Mouse (Mus musculus): ENCODE data around the gene Akap4. TPM values are rescaled to one million over a fixed set of nuclear protein-coding genes. Genes with fewer than 3 reads are reported as not detected.
A peak's percentile ranks its signal among the peaks of the same experiment; 100 is the strongest.

Gene Akap4
- not detected for total RNA-seq (2021)
- long read RNA-seq, experiment 1: 0 reads
- long read RNA-seq, experiment 2: 0 reads

DNA sequence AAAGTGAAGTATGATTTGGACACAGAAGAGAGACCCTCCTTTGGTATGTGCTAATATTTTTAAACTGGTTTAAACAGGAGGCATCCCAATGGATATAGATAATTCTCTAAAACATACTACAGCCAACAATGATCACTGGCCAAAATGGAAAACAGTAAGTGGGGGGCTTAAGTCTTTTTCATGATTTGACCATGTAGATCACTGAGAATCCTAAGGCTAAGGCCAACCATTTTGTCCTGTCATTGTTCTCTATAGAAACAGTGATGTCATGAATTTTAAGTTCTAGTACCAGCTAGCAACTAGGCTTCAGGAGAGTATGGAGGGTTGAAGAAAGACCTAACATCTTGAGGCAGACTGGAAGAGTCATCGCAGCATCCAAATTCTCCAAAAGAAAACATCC lies at the start of gene Akap4:
Gene Akap4 (plus strand): TSS at position 301 of the 400 bp plus-strand sequence.
- DNase-seq: no peak

DNA sequence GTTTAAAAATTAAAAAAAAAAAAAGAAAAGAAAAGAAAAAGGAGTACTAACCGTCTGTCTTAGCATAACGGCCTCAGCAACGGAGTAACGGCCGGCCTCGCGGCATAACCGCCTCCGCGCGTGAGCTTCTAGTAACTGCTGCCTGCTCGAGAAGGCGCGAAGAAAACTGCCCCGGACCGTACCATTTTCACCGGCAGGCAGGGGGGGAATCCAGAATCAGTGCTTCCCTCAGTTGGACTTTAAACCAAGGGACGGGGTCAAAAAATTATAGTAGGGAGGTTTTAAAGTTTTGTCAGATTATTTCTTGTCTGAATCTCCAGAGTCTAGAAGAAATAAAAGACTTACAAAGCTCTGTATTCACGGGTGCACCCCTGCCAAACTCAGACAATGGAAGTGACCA lies 25.8 kb upstream of the Akap4 start, which contains the start of gene Ccnb3:
Gene Ccnb3 (minus strand): TSS at position 101 of the 400 bp plus-strand sequence.
- DNase-seq: no peak

DNA sequence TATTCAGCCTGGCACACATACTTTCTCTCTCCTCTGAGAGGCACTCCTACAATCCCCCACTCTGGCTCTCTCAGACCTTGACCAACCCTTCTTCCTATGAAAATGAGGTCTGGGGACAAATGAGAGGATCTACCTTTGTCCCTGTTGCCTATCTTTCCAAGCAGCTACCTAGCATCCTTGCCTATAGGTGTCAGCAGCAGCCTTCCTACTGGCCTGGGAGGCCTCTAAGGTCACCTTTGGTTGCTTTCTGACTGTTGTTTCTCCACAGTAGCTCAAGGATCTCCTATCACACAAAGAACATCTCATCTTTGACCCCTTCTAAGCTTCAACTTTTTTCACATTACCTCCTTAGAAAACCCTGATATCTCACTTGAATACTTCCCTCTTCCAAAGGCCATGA lies 10.3 kb upstream of the Akap4 start:
- no peak for DNase-seq

DNA sequence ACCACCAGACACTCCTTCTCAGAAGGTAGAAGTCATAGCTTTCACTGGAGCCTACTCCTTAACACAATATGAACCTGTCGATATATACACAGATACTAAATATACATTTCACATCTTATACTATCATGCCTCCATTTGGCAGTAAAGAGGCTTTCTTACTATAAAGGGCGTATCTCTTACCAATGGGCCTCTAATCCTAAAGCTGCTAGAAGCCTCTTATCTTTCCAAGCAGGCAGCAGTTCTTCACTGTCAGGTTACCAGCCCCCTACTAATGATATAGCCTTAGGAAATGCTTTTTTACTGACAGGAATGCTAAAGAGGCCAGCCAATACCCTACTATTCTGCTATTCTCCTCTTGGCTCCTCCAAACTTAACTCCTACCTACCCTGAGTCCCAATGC lies 9.7 kb upstream of the Akap4 start:
- no peak for DNase-seq

DNA sequence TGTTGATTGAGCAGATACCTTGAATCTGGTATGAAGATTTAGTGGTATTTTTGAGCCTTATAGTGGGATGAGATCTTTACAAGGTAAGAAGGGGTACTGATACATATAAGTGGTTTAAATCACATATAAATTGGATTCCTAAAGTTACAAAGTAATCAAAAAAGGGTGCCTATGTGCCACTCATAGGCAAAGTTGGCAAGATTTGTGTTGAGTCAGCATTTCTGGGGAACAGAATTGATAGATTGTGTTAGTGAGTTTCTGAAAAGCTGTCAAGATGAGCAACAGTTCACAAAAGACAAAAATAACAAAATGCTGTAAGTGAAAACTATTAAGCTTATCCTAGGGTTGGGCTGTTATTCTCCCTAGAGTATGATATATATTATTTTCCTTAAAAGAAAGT lies 3.2 kb upstream of the Akap4 start:
- no peak for DNase-seq

DNA sequence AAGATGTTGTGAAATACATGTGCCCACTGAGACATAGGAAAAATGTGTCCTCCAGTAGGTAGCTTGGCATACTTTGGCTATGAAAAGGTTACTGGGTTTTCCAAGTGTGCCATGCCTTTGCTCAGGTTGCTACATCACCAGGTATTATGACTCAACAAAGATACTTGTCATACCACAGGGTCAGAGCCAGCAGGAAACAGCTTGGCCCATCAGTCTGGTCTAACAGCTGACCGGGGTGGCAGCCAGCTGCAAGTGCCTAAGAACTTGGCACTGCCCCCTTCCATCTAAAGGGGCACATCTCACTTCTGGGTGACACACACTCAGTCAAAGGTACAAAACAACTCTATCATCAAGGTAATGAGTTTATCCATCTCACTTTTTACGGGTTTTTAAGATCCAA lies 683 bp downstream of the Akap4 start:
- no peak for DNase-seq

DNA sequence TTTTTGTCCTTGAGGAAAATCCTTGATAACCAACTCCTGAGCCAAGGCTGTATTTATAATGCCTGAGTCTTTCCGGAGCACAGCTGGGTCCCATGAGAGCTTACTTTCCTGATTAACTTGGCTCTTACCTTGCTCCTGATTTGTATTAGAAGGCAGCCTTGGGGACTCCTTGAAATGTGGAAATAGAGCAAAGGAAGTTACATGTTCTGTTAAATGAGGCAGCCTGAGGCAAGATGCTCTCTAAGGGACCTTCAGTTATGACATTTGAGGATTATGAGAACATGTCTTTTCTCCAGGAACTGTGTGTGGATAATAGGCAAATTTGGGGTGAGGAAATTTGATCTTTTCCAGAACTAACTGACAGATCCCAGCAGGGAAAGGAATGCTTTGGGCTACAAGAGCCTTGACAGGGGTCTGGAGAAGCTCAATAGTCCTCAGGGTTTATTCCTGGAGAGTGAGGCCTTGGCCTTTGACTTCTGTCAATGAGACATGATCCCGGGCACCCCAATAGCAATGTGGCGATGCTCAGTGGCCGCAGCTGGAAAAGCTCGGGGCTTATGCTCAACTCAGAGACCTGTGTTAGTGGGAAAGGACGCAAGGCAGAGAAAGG lies 12.6 kb downstream of the Akap4 start:
- no peak for DNase-seq

DNA sequence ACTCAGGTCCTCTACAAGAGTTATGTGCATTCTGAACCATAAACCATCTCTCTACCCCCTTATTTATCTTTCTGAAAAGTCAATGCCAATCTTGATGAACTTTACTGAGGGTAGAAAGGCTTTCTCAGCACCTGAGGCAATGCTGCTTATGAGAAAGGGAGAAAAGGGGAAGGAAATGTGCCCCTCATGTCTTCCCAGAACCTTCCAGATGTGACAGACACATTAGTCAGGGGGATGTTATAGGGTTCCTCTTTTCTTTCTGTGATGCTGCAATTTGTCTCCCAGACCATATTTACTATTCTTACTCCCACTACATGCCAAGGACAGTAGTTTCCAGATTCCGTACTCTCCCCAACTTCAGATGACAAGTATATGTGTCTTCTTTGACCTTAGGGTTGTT lies 18.6 kb downstream of the Akap4 start:
- DNase-seq: no peak

DNA sequence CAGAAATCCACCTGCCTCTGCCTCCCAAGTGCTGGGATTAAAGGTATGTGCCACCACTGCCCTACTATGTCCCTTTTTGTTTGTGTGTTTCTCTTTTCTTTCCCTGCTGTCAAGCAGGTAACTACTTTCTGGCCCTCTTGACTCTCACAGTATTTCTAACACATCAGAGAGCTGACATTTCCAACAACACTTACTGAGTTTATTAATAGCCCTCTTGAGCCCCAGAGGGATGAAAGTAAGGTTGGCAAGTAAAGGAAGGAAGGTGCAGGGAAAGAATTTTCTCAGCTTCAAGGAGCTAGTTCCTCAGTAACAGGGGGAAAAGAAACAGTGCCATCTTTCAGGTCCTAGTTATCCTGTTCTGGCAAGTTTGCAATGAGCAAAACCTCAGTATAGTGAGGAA lies 23.0 kb downstream of the Akap4 start:
- DNase-seq: no peak

DNA sequence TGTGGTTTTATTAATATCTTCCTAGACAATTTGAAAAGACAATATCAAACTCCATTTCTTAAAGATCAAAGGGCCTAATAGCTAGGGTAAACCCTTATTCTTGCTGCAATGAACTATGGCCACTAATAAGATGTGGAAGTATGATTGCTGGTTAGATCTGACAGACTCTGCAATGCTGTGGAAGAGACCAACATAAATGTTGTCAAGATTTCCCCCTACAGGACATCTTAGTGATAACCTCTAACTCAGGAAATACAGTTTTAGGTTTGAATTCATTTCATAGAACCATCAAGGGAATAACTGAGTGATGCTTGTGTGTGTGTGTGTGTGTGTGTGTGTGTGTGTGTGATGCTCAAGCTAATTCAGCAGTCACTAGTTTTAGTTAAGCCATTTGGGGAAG lies 35.0 kb downstream of the Akap4 start:
- DNase-seq: no peak

DNA sequence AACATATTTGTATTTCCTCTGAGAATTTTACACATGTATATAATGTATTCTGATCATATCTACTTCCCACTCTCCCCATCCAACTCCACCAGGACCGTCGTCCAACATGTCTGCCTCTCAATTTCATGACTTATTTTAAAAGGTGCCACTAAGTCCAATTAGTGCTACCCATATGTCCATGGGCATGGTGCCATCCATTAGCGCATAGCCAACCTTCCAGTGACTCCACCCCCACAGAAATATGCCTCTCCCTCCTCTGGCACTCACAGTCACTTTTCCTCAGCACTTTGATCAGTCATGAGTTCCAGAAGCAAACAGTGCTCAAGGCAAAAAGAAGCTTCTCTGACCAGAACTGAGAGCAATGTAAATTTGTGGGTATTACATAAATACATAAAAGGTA lies 47.6 kb downstream of the Akap4 start:
- DNase-seq: no peak

DNA sequence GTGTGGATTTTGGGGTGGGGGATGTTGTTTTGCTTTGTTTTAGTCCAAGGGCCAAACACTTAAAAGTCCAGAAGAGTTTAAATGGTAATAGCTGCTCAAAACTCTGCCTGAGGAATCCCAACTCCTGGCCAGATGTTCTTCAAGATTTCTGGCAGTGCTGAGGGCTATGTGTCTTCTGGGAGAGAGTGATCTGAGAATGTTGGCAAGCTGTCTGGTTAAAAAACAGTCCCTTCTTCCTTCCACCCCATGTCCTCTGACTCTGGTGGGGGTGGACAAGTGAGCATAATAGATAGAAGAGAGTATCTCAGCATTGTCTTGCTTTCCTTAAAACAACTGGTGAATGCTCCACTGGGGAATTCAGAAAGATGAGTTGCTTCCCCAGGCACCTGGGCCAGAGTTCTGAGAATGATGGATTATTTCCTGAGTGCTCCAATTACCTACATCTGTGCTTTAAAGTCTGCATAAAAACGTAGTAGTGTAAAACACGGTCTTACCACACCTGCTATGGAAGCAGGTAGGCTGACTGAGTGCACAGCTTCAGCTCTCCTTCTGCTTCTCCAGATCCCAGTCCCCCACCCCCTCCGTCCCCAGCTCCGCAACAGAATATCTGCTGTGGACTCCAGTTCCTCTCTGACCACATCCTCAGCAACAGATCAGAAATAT lies 54.4 kb downstream of the Akap4 start:
- peak; percentile 4 to 6 for DNase-seq

Other genes with a start within 250 kb of the Akap4 start
- not detected for gene Ccnb3, start 25.9 kb upstream of the Akap4 start, total RNA-seq (2021)